Mouse (Mus musculus): Measurements from ENCODE around the gene Nrip3.

Nrip3 gene

DNA sequence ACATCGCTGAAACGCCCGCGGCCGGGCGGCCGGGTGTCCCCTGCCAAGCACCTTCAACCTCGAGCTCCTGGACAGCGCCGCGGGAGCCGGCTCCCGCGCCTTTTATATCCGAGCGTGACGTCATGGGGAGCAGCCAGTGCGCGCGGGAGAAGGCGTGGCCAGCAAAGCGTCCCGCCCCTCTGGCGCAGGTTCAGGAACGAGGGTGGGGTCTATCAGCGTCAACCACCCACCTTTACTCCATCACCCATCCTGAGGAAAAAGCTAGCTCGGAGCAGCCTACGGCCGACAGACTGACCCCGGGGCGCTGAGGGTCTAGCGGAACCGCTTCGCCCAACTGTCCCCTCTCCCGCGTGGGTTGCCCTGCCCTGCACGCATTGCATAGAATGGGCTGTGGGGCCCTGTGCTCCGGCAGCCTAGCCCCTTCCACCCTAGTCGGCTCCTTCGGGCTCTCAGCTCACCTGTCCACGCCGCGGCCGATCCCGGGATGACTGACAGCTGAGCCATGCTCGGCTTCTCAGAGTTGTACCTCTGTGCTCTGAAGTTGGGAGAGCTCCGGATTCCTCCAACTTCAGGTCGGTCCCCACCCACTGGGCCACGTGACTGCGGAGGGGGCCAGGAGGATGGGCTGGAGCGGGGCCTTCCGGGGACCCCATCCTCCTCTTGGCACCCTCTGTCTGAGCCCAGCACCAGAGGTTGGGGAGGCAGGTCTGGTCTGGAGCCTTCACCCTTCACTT is at the start of gene Nrip3:
Gene Nrip3 (minus strand): TSS at position 556 of the 734 bp plus-strand sequence.
- peak; percentile 74 for DNase-seq (ENCODE audit: low spot score)

DNA sequence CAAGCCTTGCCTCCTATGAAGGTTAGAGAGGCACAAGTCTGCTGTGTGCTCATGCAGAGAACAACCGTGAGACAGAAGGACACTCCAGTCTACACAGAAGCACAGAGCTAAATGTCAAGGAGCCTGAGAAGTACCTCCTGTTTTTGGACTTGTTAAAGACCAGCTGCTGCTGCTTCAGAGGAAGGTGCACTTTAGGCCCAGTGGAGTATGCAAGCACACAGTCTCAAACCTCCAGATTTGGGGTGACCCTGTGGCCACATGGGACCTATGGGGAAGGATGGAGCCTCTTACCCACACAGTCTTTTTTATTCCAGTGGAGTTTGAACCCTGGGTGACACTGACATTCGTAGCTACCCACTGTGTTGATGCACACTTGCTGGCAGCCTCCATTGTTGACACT is 49.6 kb upstream of the Nrip3 start:
- no peak for DNase-seq (ENCODE audit: low spot score)

GRCm38 (mm10) chr7:109826911-109827310 is 45.1 kb upstream of the Nrip3 start:
- DNase-seq (ENCODE audit: low spot score), result no peak

GRCm38 (mm10) chr7:109825293-109825692 is 43.5 kb upstream of the Nrip3 start:
- DNase-seq (ENCODE audit: low spot score), result no peak

DNA sequence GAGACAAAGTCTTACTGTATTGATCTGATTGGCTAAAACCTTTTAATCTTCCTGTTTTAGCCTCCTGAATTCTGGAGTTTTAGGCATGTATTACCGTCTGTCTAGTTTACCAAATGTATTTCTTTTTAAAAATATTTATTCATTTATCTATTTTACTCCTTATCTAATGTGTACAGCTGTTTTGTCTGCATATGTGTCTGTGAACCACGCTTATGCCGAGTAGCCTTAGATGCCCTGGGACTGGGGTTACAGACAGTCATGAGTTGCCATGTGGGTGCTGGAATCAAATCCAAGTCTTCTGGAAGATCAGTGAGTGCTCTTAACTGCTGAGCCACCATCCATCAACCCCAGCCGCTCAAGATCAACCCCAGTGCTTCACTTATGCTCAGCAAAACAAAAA is 36.8 kb upstream of the Nrip3 start:
- peak; percentile 20 for DNase-seq (ENCODE audit: low spot score)

- DNase-seq (ENCODE audit: low spot score), result peak; percentile 34
These were observed 36.1 kb upstream of the Nrip3 start for GRCm38 (mm10) chr7:109817954-109818353.

DNA sequence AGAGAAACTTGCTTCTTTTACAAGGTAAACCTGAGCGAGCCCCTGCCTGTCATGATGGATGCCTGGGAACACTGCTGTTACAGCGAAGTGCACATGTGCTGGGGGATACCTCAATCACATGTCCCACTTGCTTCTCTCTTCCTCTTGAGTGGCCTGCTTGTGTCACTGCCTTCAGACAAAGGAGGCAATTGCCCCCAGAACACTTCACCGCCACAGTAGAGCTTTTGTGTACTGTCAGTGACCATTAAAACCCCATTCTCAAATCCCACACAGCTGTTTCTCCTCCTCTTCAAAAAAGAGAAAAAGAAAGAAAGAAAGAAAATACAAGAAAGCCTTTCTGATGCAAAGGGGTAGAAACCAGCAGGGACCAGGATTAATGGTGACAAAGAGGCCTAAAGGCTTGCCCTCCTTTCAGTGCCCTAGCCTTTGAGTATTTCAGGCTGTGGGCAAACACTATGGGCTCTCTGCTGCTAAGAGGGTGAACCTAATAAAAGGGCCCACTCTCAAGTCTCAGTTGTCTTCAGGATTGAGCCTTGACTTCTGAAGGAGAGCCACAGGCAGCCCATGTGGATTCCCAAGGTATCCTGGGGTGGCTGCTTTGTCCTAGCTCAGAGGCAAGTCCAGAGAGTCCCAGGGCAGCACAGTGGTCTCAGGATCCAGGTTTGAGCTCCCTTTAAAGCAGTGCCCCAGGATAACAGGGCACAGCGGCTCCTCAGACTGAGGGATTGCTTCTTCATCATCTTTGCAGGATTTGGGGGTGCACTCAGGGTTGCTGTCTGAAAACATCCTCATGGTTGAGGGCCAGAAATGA is 31.7 kb upstream of the Nrip3 start:
- DNase-seq (ENCODE audit: low spot score), result no peak

DNA sequence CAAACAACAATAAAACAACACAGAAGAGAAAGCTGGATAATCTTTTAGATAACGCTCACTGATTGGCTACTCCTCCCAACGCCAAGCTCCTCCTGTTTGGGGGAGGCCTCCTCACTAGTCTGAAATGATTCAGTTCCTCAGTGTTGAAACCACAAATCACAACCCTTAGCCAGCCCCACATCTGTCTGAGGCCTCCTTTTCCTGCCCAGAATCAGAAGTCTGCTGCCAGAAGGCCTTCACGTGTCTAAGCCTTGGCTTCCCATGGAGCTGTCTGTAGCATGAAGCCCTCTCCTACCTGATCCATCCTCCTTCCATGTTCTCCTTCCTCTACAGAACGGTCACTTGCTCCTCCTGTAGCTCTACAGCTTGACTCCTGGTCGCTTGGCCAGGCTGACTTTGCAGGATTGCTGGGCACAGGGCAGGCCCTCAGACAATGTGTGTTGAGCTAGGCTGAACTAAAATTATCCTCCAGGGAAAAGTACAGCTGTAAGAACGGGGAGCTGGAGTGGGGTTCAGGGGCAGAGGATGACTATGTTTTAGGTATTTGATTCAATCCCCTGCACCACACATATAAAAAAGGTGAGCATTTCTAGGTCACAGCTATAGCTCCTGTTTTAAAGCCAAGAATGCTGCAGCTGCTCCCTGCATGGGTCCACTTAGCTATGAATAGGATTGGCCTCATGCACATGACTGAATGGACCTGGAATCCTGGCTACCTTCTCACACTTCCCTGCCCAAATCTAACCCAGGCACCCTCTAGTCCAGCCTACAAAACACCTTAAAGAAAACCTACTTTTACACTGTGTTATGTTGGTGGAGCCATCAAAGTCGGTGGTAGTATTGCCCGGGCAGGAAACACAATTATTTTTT is 26.0 kb upstream of the Nrip3 start:
- DNase-seq (ENCODE audit: low spot score), result no peak

DNA sequence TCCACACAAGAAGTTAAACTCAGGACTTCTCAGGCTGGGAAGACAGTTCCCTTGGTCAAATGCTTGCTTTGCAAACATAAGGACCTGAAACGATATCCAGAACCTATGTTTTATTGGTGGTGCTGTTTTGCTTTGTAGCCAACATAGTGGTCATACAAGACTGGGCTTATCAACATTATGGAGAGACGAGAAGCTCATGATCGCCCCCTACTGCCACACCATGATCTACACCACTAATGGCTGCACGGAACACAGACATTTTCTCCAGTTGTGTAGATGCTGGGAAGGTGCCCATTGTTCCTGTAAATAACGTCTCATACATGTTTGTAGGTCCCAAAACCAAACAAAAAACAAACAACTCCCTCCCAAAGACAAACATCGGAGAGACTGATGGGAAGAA is 23.0 kb upstream of the Nrip3 start:
- peak; percentile 57 for DNase-seq (ENCODE audit: low spot score)

- DNase-seq (ENCODE audit: low spot score), result no peak
These were observed 22.5 kb upstream of the Nrip3 start for GRCm38 (mm10) chr7:109804355-109804754.

GRCm38 (mm10) chr7:109803516-109803915 is 21.7 kb upstream of the Nrip3 start:
- no peak for DNase-seq (ENCODE audit: low spot score)

DNA sequence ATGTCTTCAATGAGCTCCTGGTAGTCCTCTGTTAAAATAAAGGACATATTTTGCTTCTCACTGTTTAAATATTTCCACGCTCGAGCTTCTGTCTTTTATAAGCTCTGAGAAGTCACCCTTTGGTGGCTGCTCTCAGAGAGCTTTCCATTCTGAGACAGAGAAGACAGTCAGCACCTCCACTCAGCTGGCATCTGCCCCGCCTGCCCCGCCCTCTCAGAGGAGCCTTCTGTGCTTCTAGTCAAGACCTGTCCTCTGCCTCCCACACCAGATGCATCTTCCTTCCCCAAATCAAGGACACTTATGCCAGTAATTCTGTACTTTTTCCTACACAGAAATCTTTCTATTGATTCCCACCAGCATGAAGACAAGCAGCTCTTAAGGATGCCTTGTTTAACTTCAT is 18.8 kb upstream of the Nrip3 start:
- no peak for DNase-seq (ENCODE audit: low spot score)

GRCm38 (mm10) chr7:109799168-109799567 is 17.3 kb upstream of the Nrip3 start:
- DNase-seq (ENCODE audit: low spot score), result no peak

GRCm38 (mm10) chr7:109795564-109795963 is 13.7 kb upstream of the Nrip3 start:
- DNase-seq (ENCODE audit: low spot score), result no peak

DNA sequence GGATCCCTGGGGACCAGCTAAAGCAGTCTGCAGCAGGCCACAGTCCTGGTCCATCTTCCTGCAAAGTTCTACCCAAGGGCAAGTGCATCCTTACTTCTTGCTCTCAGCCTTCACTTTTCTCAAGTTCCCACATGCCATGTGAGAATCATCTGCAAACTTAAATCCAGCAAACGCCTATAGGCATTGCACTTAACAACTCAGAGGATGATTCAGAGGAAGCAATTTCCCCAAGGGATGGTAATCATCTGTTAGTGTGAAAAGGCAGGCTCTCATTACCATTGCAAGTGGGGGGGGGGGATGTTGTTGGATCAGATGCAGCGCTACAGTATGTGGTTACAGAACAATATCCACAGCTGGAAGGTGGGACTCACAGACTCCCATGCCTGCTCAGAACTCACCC is 12.7 kb upstream of the Nrip3 start:
- DNase-seq (ENCODE audit: low spot score), result no peak

- peak; percentile 63 for DNase-seq (ENCODE audit: low spot score)
These were observed 10.9 kb upstream of the Nrip3 start for GRCm38 (mm10) chr7:109792759-109793158.

DNA sequence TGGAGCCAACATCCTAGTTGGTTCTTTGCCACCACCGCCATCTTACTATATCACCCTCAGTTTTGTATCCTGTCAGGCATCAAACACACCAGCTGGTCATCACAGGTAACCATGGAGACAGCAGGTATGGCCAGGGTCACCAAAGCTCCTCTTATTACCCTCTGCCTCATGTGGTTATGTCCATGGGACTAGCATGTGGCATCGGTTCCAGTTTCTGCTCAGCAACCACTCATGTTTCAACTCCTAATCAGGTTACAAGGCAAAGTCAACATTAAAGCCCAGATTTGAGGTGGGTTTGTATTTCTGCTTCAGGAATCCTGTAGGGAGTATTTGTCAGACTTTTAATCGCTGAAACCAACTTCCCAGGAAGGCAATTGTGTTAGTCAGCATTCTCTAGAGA is 9.0 kb upstream of the Nrip3 start:
- DNase-seq (ENCODE audit: low spot score), result no peak

DNA sequence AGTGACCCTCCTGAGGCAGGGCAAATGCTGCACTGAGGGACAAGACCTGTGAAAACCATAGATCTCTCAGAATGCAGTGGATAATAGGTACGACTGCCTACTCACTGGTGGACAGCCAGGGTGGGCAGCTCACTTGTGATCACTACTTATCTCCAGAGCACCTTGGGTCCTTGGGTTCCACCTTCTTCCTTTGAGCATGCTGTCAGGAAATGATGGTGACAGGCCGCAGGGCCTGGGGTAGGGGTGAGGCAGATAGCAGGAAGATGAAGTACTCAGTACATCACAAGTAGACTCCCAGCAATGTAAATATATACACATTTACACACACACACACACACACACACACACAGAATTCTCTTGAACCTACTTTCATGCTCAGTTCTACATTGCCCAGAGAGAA is 6.0 kb upstream of the Nrip3 start:
- DNase-seq (ENCODE audit: low spot score), result no peak

- DNase-seq (ENCODE audit: low spot score), result no peak
These were observed 1.5 kb upstream of the Nrip3 start for GRCm38 (mm10) chr7:109783281-109783680.

DNA sequence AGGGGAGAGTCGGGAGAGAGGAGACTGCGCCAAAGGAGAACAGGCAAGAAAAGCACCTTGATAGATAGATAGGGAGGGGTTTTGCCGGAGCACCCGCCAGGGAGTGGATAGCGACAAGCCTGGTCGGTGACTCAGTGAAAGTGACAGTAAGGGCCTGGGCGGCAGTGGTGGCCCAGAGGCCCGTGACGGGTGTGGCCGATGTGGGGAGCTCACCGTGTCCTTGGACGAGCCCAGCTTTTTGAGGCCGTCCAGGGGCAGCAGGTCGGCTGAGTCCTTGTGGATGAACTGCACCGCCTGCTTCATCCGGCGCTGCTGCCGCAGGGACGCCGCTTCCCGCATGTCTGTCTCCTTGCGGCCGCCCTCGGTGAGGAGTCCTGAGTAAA is 747 bp downstream of the Nrip3 start:
- DNase-seq (ENCODE audit: low spot score), result peak; percentile 48

DNA sequence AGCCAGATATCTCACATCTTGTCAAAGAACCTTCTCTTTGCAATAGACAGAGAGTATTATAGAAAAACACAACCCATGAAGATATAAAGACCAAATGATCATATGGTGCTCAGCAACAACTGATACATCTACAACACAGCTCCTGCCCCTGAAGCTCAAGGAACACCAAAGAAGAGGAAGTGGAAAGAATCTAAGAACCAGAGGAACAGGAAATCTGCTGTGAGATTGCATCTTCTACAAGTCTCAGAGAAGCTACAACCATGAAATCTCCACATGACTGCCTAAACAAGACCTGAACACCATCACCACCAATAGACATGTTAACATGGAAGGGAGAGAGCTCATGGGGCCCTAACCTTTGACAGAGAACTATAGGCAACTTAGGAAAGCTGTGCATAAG is 9.6 kb downstream of the Nrip3 start:
- no peak for DNase-seq (ENCODE audit: low spot score)

DNA sequence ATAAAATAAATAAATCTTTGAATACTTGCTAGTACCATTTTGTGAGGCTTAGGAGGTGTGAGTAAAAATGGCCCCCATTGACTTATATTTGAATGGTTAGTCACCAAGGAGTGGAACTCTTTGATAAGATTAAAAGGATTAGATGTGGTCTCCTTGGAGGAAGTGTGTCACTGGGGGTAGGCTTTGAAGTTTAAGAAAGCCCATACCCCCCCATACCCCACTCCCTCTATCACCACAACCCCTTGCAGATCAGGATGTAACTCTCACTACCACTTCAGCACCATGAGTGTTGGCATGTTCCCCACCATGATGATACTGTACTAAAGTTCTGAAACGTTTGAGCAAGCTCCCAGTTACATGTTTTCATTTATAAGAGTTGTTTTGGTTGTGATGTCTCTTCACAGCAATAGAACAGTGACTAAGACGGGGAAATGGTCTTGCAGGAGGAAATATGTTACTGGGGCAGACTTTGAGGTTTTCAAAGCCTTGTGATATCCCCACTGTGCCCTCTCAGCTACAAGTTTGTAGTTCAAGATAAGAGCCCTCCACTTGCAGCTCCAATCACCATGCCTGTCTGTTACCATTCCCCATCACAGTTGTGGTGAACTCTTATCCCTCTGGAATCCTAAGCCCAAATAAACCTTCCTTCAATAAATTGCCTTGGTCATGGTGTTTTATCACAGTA is 13.0 kb downstream of the Nrip3 start:
- DNase-seq (ENCODE audit: low spot score), result no peak

Measured in c-Kit-positive CD71-positive TER-119-positive erythroid progenitor cells, embryonic 14.5 days (primary cell).